Mouse (Mus musculus) ES-E14 (cell line): ENCODE results near the gene Bzw2.

Source experiments
- CHD2 ChIP-seq: IDR thresholded peaks from 2 replicates; pipeline ENCODE4 v1.6.1; 2014; ENCODE audit warnings: mild to moderate bottlenecking, low read depth, low read length, inconsistent platforms
- HCFC1 ChIP-seq: IDR thresholded peaks from 2 replicates; pipeline ENCODE4 v1.6.1; 2012; ENCODE audit warnings: low read length, inconsistent platforms, borderline replicate concordance; ENCODE audit not compliant: insufficient read depth
- MAFK ChIP-seq: IDR thresholded peaks from 2 replicates; pipeline ENCODE4 v1.6.1; 2014; ENCODE audit warnings: mild to moderate bottlenecking, low read depth, low read length, inconsistent platforms; ENCODE audit not compliant: insufficient read depth
- ZC3H11A ChIP-seq: IDR thresholded peaks from 2 replicates; pipeline ENCODE4 v1.6.1; 2012; ENCODE audit warnings: low read depth, mild to moderate bottlenecking, inconsistent platforms, low read length, borderline replicate concordance
- ZNF384 ChIP-seq: IDR thresholded peaks from 2 replicates; pipeline ENCODE4 v1.6.1; 2012; ENCODE audit warnings: low read depth, low read length, inconsistent platforms

DNA sequence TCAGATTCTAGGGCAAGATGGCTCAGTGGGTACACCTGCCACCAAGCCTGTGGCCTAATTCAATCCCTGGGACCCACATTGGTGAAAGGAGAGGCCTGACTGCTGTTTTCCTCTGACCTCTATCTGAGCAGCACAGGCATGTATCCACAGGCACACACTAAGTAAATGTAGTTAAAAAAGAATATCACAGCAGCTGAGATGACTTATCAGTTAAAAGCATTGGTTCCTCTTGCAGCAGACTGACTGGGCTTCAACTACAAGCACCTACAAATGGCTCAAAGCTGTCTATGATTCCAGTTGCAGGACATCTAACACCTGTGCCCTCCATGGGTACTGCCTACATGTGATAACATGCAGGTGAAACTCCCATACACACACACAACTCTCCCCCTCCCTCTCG is 69.1 kb downstream of the Bzw2 start:
- no peak for TF ChIP-seq MAFK
- no peak for TF ChIP-seq HCFC1
- no peak for TF ChIP-seq ZNF384
- TF ChIP-seq ZC3H11A = no peak
- TF ChIP-seq CHD2 = no peak
